Mouse (Mus musculus) CH12.LX (cell line): ENCODE measurements around the gene Abcb9.
A peak's percentile ranks its signal among the peaks of the same experiment; 100 is the strongest.

Experiments
- CTCF ChIP-seq, 2 experiments: IDR thresholded peaks in 1 of 2; conservative IDR thresholded peaks in 1 of 2; 2 replicates each; pipeline ENCODE4 v1.5.1; 2011 to 2012; ENCODE audit warnings: low read depth in 2 of 2, low read length in 2 of 2, improper control_type of control experiment in 1 of 2, inconsistent platforms in 1 of 2, mild to moderate bottlenecking in 1 of 2, moderate library complexity in 1 of 2
- MAFK ChIP-seq: IDR thresholded peaks from 2 replicates; pipeline ENCODE4 v1.6.1; 2011; ENCODE audit warnings: low read length, improper control_type of control experiment; ENCODE audit not compliant: insufficient replicate concordance
- MAX ChIP-seq: IDR thresholded peaks from 2 replicates; pipeline ENCODE4 v1.6.1; 2011; ENCODE audit warnings: low read length, improper control_type of control experiment
- MYC ChIP-seq: IDR thresholded peaks from 2 replicates; pipeline ENCODE4 v1.6.1; 2011; ENCODE audit warnings: low read depth, mild to moderate bottlenecking, improper control_type of control experiment, low read length
- NRF1 ChIP-seq: IDR thresholded peaks from 2 replicates; pipeline ENCODE4 v1.6.1; 2014; ENCODE audit warnings: low read depth, mild to moderate bottlenecking, inconsistent platforms, low read length, improper control_type of control experiment, moderate library complexity
- POLR2A ChIP-seq: IDR thresholded peaks from 2 replicates; pipeline ENCODE4 v1.6.1; 2011; ENCODE audit warnings: low read depth, mild to moderate bottlenecking, improper control_type of control experiment, low read length
- RAD21 ChIP-seq: IDR thresholded peaks from 2 replicates; pipeline ENCODE4 v1.6.1; 2011; ENCODE audit warnings: low read depth, mild to moderate bottlenecking, low read length, improper control_type of control experiment, moderate library complexity
- RCOR1 ChIP-seq: conservative IDR thresholded peaks from 2 replicates; pipeline ENCODE4 v1.6.1; 2012; ENCODE audit warnings: low read depth, mild to moderate bottlenecking, inconsistent platforms, low read length, improper control_type of control experiment

DNA sequence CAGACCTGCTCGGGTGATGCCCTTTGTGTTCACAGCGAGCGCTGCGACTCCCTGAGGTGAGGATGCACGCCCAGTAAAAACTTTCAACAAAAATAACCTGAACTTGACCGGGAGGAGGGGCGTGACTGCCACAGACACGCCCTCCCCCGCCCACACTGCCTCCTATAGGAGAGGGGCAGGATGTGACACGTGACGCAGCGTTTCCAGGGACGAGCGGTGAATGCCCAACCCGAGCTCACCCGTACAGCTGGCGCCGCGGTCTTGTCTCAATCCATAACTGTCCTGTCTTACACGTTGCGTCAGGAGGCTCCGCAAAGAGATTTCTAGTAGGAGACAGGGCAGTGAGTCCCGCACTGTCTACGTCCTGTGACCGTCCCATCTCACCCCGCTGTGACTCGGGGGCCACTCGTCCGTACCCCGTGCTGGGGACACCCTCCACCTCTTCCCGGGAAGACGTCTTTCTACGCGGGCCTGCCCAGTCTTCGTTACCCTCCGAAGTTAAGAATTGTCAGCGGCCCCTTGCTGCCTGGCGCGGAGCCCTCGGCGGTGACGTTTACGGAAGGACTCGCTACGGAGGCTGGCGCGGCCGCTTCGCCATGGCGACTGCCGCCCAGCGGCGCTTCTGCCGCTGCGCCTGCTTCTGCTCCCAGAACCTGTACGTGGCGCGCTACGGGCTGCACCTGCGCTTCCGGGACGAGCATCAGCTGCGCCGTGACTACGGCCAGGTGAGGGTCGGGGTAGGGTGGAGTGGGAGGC is 16.3 kb upstream of the Abcb9 start, which contains the start of gene Ogfod2:
- TF ChIP-seq CTCF (conservative IDR thresholded peaks at IDR 0.05 in 1 of 2, IDR thresholded peaks at IDR 0.05 in 1 of 2; ENCODE audit: low read depth in 2 of 2, low read length in 2 of 2) (peak in 1 of 2 experiments; percentile 65; a peak in 2 of 4 replicates), NRF1 (peak; percentile 69), RAD21 (no peak; the same call in none of the 2 replicates), MYC (peak; percentile 15; the same call in 1 of the 2 replicates), POLR2A (peak; percentile 66), RCOR1 (no peak), MAX (peak; percentile 95), MAFK (0 out of 2 replicates have a peak, but pooled peaks have one; percentile 10)
